Mouse (Mus musculus): ENCODE results near the gene Kat6b. TPM values are rescaled to one million over a fixed set of nuclear protein-coding genes. Genes with fewer than 3 reads are reported as not detected.

Gene Kat6b
- polyA plus RNA-seq, 1 experiment = 8.7 TPM

GRCm38 (mm10) chr14:21523851-21524441 is 42.7 kb downstream of the Kat6b start:
- Histone ChIP-seq H3K27ac (replicated peaks; ENCODE audit: low read depth, low read length) (peak overlapping the region; percentile 55), H3K4me3 (ENCODE audit: insufficient read depth, low read depth, low read length) (no peak overlapping the region), H3K4me1 (ENCODE audit: control insufficient read depth, insufficient read depth, insufficient read length, low read length) (peaks cover 17% of the 10 kb centered on the region)

- Histone ChIP-seq H3K4me1 (ENCODE audit: control insufficient read depth, insufficient read depth, insufficient read length, low read length) (peaks cover 17% of the 10 kb centered on the region), H3K27ac (replicated peaks; ENCODE audit: low read depth, low read length) (peak overlapping the region; percentile 13), H3K4me3 (ENCODE audit: insufficient read depth, low read depth, low read length) (no peak overlapping the region)
Measured at GRCm38 (mm10) chr14:21525674-21526073, 44.4 kb downstream of the Kat6b start.

DNA sequence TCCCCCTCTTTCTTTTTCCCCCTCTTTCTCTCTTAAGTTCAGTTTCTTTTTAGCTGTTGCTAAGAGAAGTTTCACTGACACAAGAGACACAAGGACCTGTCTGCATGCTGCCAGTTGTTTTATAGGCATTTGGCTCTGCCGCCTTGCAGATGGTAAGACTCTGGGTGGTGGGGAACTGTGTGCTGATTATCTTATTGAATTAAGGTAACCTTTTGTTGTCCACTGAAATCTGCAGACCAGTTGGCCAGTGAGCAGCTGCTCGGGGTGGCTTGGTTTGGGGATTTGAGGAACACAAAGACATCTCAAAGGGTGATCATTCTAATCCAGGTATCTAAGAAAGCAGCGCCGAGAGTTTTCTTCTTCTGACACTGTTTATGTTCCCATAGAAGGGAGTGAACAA is 52.3 kb downstream of the Kat6b start:
- H3K4me3 ChIP-seq (ENCODE audit: insufficient read depth, low read depth, low read length) = no peak overlapping the region
- H3K4me1 ChIP-seq (ENCODE audit: control insufficient read depth, insufficient read depth, insufficient read length, low read length) = peaks cover 8% of the 10 kb centered on the region
- no peak overlapping the region for H3K27ac ChIP-seq (replicated peaks; ENCODE audit: low read depth, low read length)

- Histone ChIP-seq H3K4me3 (ENCODE audit: insufficient read depth, low read depth, low read length) (no peak overlapping the region), H3K4me1 (ENCODE audit: control insufficient read depth, insufficient read depth, insufficient read length, low read length) (peaks cover 8% of the 10 kb centered on the region), H3K27ac (replicated peaks; ENCODE audit: low read depth, low read length) (no peak overlapping the region)
Measured at GRCm38 (mm10) chr14:21534066-21534465, 52.8 kb downstream of the Kat6b start.

GRCm38 (mm10) chr14:21534542-21535272 is 53.5 kb downstream of the Kat6b start:
- H3K27ac ChIP-seq (replicated peaks; ENCODE audit: low read depth, low read length) = no peak overlapping the region
- H3K4me1 ChIP-seq (ENCODE audit: control insufficient read depth, insufficient read depth, insufficient read length, low read length) = peaks cover 8% of the 10 kb centered on the region
- no peak overlapping the region for H3K4me3 ChIP-seq (ENCODE audit: insufficient read depth, low read depth, low read length)

DNA sequence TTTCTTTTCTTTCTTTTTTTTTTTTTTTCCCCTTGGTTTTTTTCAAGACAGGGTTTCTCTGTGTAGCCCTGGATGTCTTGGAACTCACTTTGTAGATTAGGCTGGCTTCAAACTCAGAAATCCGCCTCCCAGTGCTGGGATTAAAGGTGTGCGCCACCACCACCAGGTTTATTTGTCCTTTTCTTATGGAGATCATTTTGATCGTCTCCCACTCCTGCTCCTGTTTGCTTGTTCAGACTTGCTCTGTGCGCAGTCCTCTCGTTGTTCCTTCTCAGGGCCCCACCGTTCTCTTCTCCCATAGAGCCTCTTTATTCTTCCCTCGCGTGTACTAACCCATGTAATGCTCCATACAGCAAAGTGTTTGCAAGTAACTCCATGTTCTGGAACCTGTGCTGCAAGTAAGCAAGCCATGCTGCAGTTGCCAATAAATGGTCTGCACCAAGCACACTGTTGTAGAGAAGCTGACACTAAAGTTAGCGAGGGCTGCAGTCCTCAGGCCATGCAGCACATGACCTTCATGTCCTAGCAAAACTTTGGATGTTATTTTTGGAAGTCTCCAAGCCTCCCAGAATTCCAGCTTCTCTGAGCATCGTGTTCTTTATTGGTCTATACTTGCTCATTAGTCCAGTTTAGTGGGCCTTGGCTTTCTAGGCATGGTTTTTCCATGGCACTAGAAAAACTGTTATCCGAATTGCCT is 55.4 kb downstream of the Kat6b start:
- H3K27ac ChIP-seq (replicated peaks; ENCODE audit: low read depth, low read length) = no peak overlapping the region

DNA sequence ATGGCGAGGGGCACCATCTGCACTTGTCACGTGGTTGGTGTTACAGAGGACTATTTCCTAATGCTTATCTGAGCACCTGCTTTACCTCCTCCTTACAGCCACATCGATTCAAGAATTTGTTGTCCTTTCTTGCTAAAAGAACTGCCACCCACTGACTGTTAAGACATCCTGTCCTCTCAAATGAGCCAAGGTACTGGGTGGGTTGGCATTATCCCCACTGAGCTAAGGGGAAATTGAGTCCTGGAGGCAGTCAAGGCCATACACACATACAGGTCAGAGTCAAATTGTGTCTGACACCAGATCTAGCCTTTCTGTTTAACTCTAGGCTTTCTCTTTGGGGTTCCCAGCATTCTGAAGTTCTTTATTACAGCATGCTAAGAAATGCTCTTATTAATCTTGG is 56.6 kb downstream of the Kat6b start:
- H3K4me1 ChIP-seq (ENCODE audit: control insufficient read depth, insufficient read depth, insufficient read length, low read length) = peaks cover 8% of the 10 kb centered on the region
- no peak overlapping the region for H3K27ac ChIP-seq (replicated peaks; ENCODE audit: low read depth, low read length)
- no peak overlapping the region for H3K4me3 ChIP-seq (ENCODE audit: insufficient read depth, low read depth, low read length)

More for the DNA sequence above, 55.4 kb downstream of the Kat6b start:
- H3K4me3 ChIP-seq (ENCODE audit: insufficient read depth, low read depth, low read length) = no peak overlapping the region
- H3K4me1 ChIP-seq (ENCODE audit: control insufficient read depth, insufficient read depth, insufficient read length, low read length) = peaks cover 8% of the 10 kb centered on the region

DNA sequence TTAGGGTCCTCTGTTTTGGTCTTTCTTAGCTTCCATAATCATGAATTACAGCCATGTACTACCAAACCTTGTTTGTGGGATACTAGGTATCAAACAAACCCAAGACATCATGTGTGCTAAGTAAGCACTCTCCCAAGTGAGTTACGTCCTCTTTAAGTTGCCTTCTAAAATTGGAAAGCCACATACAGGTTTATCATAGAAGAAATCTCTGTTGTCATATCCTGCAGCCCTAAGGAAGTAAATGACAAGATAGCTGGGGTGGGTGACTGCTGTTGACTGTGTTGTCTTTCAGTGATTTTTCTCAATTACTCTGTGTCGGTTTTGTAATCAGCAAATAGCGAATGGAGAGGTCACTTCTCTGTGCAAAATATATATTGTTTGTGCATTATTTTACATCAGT is 58.5 kb downstream of the Kat6b start:
- Histone ChIP-seq H3K4me3 (ENCODE audit: insufficient read depth, low read depth, low read length) (no peak overlapping the region), H3K4me1 (ENCODE audit: control insufficient read depth, insufficient read depth, insufficient read length, low read length) (peaks cover 8% of the 10 kb centered on the region), H3K27ac (replicated peaks; ENCODE audit: low read depth, low read length) (no peak overlapping the region)

GRCm38 (mm10) chr14:21540361-21540760 is 59.1 kb downstream of the Kat6b start:
- H3K4me1 ChIP-seq (ENCODE audit: control insufficient read depth, insufficient read depth, insufficient read length, low read length) = peaks cover 10% of the 10 kb centered on the region
- H3K4me3 ChIP-seq (ENCODE audit: insufficient read depth, low read depth, low read length) = no peak overlapping the region
- no peak overlapping the region for H3K27ac ChIP-seq (replicated peaks; ENCODE audit: low read depth, low read length)

- Histone ChIP-seq H3K4me3 (ENCODE audit: insufficient read depth, low read depth, low read length) (no peak overlapping the region), H3K27ac (replicated peaks; ENCODE audit: low read depth, low read length) (no peak overlapping the region), H3K4me1 (ENCODE audit: control insufficient read depth, insufficient read depth, insufficient read length, low read length) (peaks cover 7% of the 10 kb centered on the region)
Measured at GRCm38 (mm10) chr14:21545529-21545928, 64.3 kb downstream of the Kat6b start.

DNA sequence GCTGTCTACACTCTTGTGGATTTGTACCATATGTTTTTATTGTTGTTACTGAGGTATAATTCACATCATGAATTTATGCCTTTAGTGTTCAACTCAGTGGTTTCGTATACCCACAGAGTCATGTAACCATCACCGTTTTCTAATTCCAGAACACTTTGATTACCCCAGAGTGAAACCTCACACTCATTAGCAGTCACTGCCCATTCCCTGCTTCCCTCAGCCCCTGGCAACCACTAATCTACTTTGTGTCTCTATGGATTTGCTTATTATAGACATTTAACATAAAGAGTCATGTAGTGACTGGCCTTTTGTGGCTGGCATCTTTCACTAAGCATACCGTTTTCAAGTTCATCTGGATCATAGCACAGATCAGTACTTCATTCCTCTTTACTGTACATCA is 65.1 kb downstream of the Kat6b start:
- no peak overlapping the region for H3K27ac ChIP-seq (replicated peaks; ENCODE audit: low read depth, low read length)
- no peak overlapping the region for H3K4me3 ChIP-seq (ENCODE audit: insufficient read depth, low read depth, low read length)
- H3K4me1 ChIP-seq (ENCODE audit: control insufficient read depth, insufficient read depth, insufficient read length, low read length) = peaks cover 7% of the 10 kb centered on the region

GRCm38 (mm10) chr14:21547297-21547696 is 66.1 kb downstream of the Kat6b start:
- Histone ChIP-seq H3K4me3 (ENCODE audit: insufficient read depth, low read depth, low read length) (no peak overlapping the region), H3K27ac (replicated peaks; ENCODE audit: low read depth, low read length) (no peak overlapping the region), H3K4me1 (ENCODE audit: control insufficient read depth, insufficient read depth, insufficient read length, low read length) (peaks cover 7% of the 10 kb centered on the region)

DNA sequence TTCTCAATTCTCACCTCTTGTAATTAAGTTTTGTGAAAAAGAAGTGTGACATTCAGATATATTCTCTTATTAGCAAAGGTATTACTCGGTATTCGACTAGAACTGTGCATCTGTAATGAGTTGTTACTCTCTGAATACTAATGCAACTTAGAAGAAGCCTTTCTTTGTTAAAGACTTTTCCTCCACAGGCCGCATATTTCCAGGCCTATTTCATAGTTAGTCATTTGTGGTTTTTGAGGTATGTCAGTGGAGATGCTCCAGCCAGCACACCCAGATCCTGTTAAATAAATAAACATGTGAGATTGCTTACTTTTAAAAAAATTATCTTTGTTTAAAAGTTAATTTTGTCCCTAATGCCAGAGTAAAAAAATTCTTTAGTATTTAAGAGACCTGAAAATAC is 66.7 kb downstream of the Kat6b start:
- Histone ChIP-seq H3K4me3 (ENCODE audit: insufficient read depth, low read depth, low read length) (no peak overlapping the region), H3K27ac (replicated peaks; ENCODE audit: low read depth, low read length) (no peak overlapping the region), H3K4me1 (ENCODE audit: control insufficient read depth, insufficient read depth, insufficient read length, low read length) (peaks cover 9% of the 10 kb centered on the region)

DNA sequence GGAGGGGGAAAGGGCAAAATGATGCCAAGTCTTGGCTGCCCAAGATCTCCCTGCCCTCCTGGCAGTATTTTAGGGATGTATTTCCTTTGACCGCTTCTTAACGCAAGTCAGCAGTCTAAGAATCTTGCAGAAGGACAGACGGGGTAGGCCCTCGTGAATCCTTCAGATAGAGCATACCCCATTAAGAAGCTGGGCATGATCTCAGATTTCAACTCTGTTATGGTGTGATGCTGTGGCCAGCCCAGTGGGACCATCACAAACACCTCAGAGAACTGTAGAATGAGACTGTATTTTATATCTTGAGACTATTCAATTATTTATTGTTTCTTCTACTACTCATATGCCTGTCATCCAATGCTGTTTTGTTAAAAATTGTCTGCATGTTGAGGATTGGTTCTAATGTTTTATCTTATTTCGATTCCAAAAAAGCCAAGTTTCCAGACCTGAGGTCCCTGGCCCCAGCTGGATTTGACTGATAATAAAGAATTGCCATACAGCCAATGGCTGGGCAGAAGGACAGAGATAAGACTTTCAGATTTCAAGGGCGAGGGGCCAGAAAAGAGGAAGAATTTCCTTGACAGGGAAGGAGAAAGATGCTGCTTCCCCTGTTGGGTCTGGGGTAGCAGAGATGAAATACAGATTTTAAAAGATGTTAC is 67.8 kb downstream of the Kat6b start:
- H3K4me3 ChIP-seq (ENCODE audit: insufficient read depth, low read depth, low read length) = no peak overlapping the region
- no peak overlapping the region for H3K27ac ChIP-seq (replicated peaks; ENCODE audit: low read depth, low read length)
- H3K4me1 ChIP-seq (ENCODE audit: control insufficient read depth, insufficient read depth, insufficient read length, low read length) = peaks cover 11% of the 10 kb centered on the region

DNA sequence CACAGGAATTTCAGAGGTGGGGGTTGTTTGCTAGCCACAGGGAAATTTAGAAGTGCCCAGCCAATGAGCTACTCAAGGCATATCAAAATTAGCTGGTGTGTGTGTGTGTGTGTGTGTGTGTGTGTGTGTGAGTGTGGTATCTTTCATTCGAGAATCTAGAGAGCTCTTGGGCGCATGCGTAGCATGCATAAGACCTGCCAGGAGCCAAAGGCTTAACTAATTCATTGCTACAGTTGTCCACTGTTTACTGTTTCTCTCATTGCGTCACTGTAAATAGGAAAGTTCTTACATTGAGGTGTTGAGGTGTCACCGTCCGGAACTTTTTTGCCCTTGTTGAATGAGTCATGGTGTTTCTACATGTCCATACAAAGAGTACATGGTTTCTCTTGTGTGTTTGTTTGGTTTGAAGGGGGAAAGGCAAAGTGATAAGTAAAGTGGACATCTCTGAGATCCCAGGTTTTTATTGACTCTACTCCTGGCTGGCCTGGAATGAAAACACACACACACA is 68.4 kb downstream of the Kat6b start:
- peaks cover 13% of the 10 kb centered on the region for H3K4me1 ChIP-seq (ENCODE audit: control insufficient read depth, insufficient read depth, insufficient read length, low read length)
- no peak overlapping the region for H3K4me3 ChIP-seq (ENCODE audit: insufficient read depth, low read depth, low read length)
- H3K27ac ChIP-seq (replicated peaks; ENCODE audit: low read depth, low read length) = no peak overlapping the region

Data from brown adipose tissue, adult 24 weeks (tissue).